Mouse (Mus musculus) lung, adult 2 months (tissue): Measurements from ENCODE around the gene Syn3.

Source experiments
- CTCF ChIP-seq: fragments of 200-500 bp; IDR thresholded peaks from 2 replicates; pipeline ENCODE4 v1.5.1; 2011; ENCODE audit warnings: mild to moderate bottlenecking, low read length, control low read depth; ENCODE audit not compliant: insufficient read depth
- POLR2A ChIP-seq: fragments of 200-500 bp; IDR thresholded peaks from 2 replicates; pipeline ENCODE4 v1.6.1; 2011; ENCODE audit warnings: low read depth, mild to moderate bottlenecking, control low read depth, low read length, borderline replicate concordance; ENCODE audit errors: extremely low read depth

- TF ChIP-seq CTCF, result no peak
- TF ChIP-seq POLR2A, result no peak
Measured at GRCm38 (mm10) chr10:86406952-86407351, 91.7 kb downstream of the Syn3 start.
